Mouse (Mus musculus): ENCODE results near the gene Zfp280d. TPM values are rescaled to one million over a fixed set of nuclear protein-coding genes. Genes with fewer than 3 reads are reported as not detected.

Zfp280d gene
- polyA plus RNA-seq (2012; rRNA removed): 4.7 and 9.9 TPM in 2 replicates

- WGBS: under 1% methylated on average over 43 of the region's 57 CpGs
- TF ChIP-seq POLR2A (IDR thresholded peaks at IDR 0.05; ENCODE audit: borderline replicate concordance, extremely low read depth, low read depth, low read length) (peak; percentile 66; the same call in 1 of the 2 replicates), CTCF (IDR thresholded peaks at IDR 0.05; ENCODE audit: insufficient read depth, low read length) (no peak)
These were observed at the start of gene Zfp280d for GRCm38 (mm10) chr9:72274677-72275076. Zfp280d (plus strand) TSS chr9:72274860.

DNA sequence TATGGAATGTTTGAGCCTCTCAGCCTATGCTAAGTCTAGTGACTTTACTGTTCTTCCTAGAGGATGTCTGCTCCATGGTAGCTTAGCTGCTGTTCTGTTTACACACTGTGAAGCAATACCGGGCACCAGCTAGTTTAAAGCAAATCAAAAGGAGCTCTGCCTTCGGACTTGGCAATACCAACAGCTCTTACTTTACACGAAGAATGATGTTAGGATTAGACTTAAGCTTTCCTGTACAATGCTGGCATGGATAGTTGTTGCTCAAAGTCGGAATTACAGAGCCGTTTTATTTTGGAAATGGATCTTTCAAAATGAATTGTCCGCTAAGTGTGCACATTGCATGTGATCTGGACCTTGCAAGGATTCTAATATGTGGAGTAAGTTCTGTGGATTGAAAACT lies 48.1 kb upstream of the Zfp280d start:
- WGBS: 59% methylated on average over 6 of the region's 6 CpGs
- H3K4me1 ChIP-seq (ENCODE audit: control insufficient read depth, insufficient read depth, low read length): no peaks in the 10 kb centered on the region
- no peak for DNase-seq
- TF ChIP-seq CTCF (IDR thresholded peaks at IDR 0.05; ENCODE audit: insufficient read depth, low read length): no peak
- no peak for TF ChIP-seq POLR2A (IDR thresholded peaks at IDR 0.05; ENCODE audit: borderline replicate concordance, extremely low read depth, low read depth, low read length)
- no peak overlapping the region for H3K4me3 ChIP-seq (replicated peaks; ENCODE audit: extremely low read depth, low read depth, low read length)

More at GRCm38 (mm10) chr9:72274677-72275076, at the start of gene Zfp280d:
- Histone ChIP-seq H3K4me1 (ENCODE audit: control insufficient read depth, insufficient read depth, low read length) (peaks cover 6% of the 10 kb centered on the region), H3K4me3 (replicated peaks; ENCODE audit: extremely low read depth, low read depth, low read length) (peak within 1 kb of the TSS; percentile 93)
- peak; percentile 84 for DNase-seq

- WGBS: 80% methylated on average over 1 of the region's 1 CpGs
- TF ChIP-seq POLR2A (IDR thresholded peaks at IDR 0.05; ENCODE audit: borderline replicate concordance, extremely low read depth, low read depth, low read length): no peak
- no peak for TF ChIP-seq CTCF (IDR thresholded peaks at IDR 0.05; ENCODE audit: insufficient read depth, low read length)
- no peaks in the 10 kb centered on the region for H3K4me1 ChIP-seq (ENCODE audit: control insufficient read depth, insufficient read depth, low read length)
- no peak for DNase-seq
- H3K4me3 ChIP-seq (replicated peaks; ENCODE audit: extremely low read depth, low read depth, low read length): no peak overlapping the region
These were observed 22.0 kb upstream of the Zfp280d start for GRCm38 (mm10) chr9:72252656-72253055.

GRCm38 (mm10) chr9:72255227-72255626 lies 19.4 kb upstream of the Zfp280d start:
- Histone ChIP-seq H3K4me3 (replicated peaks; ENCODE audit: extremely low read depth, low read depth, low read length) (no peak overlapping the region), H3K4me1 (ENCODE audit: control insufficient read depth, insufficient read depth, low read length) (no peaks in the 10 kb centered on the region)
- 67% methylated on average over 1 of the region's 1 CpGs for WGBS
- no peak for TF ChIP-seq CTCF (IDR thresholded peaks at IDR 0.05; ENCODE audit: insufficient read depth, low read length)
- TF ChIP-seq POLR2A (IDR thresholded peaks at IDR 0.05; ENCODE audit: borderline replicate concordance, extremely low read depth, low read depth, low read length): no peak
- no peak for DNase-seq

DNA sequence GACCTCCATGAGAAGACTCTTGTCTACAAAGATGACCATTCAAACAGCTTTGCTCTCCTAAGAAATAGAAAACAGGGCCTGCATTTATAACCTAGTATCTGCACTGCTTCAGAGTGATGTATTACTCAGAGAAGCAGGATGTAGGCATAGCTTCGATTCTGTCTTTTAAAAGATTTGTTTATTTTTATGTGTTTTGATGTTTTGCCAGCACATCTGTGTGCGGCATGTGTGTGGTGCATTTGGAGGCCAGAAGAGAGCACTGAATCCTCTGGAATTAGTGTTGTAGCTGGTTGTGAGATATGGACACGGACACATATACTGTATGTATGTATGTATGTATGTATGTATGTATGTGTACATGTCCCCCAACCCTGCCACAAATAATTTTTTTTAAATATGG lies 18.0 kb upstream of the Zfp280d start:
- Histone ChIP-seq H3K4me3 (replicated peaks; ENCODE audit: extremely low read depth, low read depth, low read length) (no peak overlapping the region), H3K4me1 (ENCODE audit: control insufficient read depth, insufficient read depth, low read length) (no peaks in the 10 kb centered on the region)
- no peak for DNase-seq
- WGBS: 51% methylated on average over 3 of the region's 3 CpGs
- TF ChIP-seq CTCF (IDR thresholded peaks at IDR 0.05; ENCODE audit: insufficient read depth, low read length): no peak
- TF ChIP-seq POLR2A (IDR thresholded peaks at IDR 0.05; ENCODE audit: borderline replicate concordance, extremely low read depth, low read depth, low read length): no peak

DNA sequence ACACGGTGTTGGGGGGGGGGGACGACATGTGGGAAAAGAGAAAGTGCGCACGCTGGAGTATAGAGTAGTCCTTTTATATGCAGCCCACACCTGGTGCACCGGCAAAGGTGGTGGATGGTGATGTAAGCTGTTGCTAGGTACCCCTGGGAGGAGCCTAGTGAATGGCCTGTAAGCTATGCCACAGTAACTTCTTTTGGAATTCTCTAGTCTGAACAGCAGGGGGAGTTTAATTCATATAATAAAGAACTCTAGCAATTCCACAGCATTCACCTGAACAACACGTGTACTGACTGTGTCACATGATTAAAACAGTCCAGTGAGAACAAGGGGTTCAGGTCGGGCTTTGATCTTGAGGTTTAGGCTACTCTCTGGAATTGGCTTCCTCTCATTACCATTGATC lies 14.3 kb upstream of the Zfp280d start:
- H3K4me1 ChIP-seq (ENCODE audit: control insufficient read depth, insufficient read depth, low read length): no peaks in the 10 kb centered on the region
- H3K4me3 ChIP-seq (replicated peaks; ENCODE audit: extremely low read depth, low read depth, low read length): no peak overlapping the region
- WGBS: 27% methylated on average over 7 of the region's 7 CpGs
- TF ChIP-seq CTCF (IDR thresholded peaks at IDR 0.05; ENCODE audit: insufficient read depth, low read length) (no peak), POLR2A (IDR thresholded peaks at IDR 0.05; ENCODE audit: borderline replicate concordance, extremely low read depth, low read depth, low read length) (no peak)
- peak; percentile 25 for DNase-seq

- WGBS: 75% methylated on average over 3 of the region's 3 CpGs
- Histone ChIP-seq H3K4me3 (replicated peaks; ENCODE audit: extremely low read depth, low read depth, low read length) (no peak overlapping the region), H3K4me1 (ENCODE audit: control insufficient read depth, insufficient read depth, low read length) (no peaks in the 10 kb centered on the region)
- no peak for DNase-seq
- TF ChIP-seq POLR2A (IDR thresholded peaks at IDR 0.05; ENCODE audit: borderline replicate concordance, extremely low read depth, low read depth, low read length) (no peak), CTCF (IDR thresholded peaks at IDR 0.05; ENCODE audit: insufficient read depth, low read length) (no peak)
These were observed 9.8 kb upstream of the Zfp280d start for GRCm38 (mm10) chr9:72264859-72265258.

GRCm38 (mm10) chr9:72270146-72270545 lies 4.5 kb upstream of the Zfp280d start:
- H3K4me1 ChIP-seq (ENCODE audit: control insufficient read depth, insufficient read depth, low read length): no peaks in the 10 kb centered on the region; the same call in 1 of the 2 replicates
- TF ChIP-seq CTCF (IDR thresholded peaks at IDR 0.05; ENCODE audit: insufficient read depth, low read length): no peak
- no peak for TF ChIP-seq POLR2A (IDR thresholded peaks at IDR 0.05; ENCODE audit: borderline replicate concordance, extremely low read depth, low read depth, low read length)
- no peak overlapping the region for H3K4me3 ChIP-seq (replicated peaks; ENCODE audit: extremely low read depth, low read depth, low read length)
- WGBS: 75% methylated on average over 1 of the region's 1 CpGs
- no peak for DNase-seq

GRCm38 (mm10) chr9:72273646-72274410 lies 832 bp upstream of the Zfp280d start:
- DNase-seq: no peak
- H3K4me1 ChIP-seq (ENCODE audit: control insufficient read depth, insufficient read depth, low read length): peaks cover 6% of the 10 kb centered on the region
- WGBS: 85% methylated on average over 7 of the region's 7 CpGs
- H3K4me3 ChIP-seq (replicated peaks; ENCODE audit: extremely low read depth, low read depth, low read length): peak overlapping the region; percentile 93
- no peak for TF ChIP-seq POLR2A (IDR thresholded peaks at IDR 0.05; ENCODE audit: borderline replicate concordance, extremely low read depth, low read depth, low read length)
- no peak for TF ChIP-seq CTCF (IDR thresholded peaks at IDR 0.05; ENCODE audit: insufficient read depth, low read length)

Data from lung, adult 2 months (tissue).